Mouse (Mus musculus): ENCODE data around the gene Snrpa1.

GRCm38 (mm10) chr7:66101866-66102265, 43.1 kb downstream of the Snrpa1 start:
- TF ChIP-seq CTCF (IDR thresholded peaks at IDR 0.05; ENCODE audit: low read depth) (peak; percentile 83), EP300 (optimal IDR thresholded peaks at IDR 0.05) (no peak)

Measured in stomach, postnatal 0 days (tissue).